Mouse (Mus musculus): ENCODE measurements around the gene Svbp.

Svbp gene

DNA sequence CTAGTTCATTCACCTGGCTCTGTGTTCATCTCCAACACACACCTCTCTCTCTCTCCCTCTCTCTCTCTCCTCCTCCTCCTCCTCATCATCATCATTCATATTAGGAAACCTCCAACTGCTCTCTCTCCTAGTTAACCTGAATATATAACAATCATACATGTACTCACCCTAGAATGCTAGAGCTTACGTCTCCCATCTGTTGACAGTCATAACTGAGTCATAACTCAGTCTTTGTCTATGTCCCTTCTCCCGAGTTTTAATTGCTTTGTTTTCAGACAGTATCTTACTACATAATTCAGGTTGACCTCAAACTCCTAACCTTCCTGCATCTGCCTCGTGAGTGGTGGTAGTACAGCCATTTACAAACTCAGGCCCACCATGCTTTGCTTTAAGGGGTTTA is 3.8 kb upstream of the Svbp start:
- no peak for DNase-seq

DNA sequence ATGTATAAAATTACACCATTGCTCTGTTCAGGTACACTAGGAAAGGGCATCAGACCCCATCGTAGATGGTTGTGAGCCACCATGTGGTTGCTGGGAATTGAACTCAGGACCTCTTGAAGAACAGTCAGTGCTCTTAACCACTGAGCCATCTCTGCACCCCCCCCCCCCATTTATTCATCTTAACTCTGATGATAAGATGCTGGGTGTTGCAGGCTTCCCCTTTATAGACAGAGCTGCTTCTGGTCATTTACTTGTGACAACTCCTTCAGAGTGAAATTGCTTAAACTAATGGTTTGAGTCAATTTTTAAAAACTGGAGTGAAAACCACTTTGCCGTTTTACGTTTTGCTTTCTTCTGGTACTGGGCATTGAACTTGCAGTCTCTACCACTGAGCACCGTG is 2.3 kb upstream of the Svbp start:
- no peak for DNase-seq

DNA sequence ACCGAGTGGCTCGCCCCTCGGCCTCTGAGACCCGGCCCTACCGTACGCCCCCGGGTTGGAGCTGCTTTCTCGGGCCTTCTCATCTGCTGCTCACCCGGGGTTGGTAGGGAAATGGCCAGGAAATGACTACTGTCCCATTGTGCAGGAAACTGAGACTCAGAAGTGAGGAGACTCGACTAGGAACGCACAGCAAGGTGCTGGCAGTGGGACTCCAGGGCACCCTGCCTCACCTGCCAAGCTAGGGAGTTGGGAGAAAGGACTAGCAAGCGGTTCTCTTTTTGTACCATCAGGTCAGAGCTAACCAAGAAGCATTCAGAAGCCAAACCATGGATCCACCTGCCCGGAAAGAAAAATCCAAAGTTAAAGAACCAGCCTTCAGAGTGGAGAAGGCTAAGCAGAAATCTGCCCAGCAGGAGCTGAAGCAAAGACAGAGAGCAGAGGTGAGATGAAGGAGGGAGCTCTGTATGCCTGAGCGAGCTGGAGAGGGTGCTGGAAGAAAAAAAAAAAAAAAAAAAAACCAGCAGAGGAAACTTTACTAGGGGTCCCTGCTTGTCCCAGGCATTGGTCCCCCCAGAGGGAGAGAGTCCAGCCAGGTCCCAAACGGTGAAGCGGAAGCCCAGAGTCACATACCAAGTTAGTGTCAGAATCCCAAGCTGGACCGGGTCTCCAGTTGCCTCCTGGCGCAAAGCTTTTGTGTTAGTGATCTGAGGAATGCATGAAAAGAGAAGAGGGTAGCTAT is 645 bp downstream of the Svbp start:
- no peak for DNase-seq

DNA sequence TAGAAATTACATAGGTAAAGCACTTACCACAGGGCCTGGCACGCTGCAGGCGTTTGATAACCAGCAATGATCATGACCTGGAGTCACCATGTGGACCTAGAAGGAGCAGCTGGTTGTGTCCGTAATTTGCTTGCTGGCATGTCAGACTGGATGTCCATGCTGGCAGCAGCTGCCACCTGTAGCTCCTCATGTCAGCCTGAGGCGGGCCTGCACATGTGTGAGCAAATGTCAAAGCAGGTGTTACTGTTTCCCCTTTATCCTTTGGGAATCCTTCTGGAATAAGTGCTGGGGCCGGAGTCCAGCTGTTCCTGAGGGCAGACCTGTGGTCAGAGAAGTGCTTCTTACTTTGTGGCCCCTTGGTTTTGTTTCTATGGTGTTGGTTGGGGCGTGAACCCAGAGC is 3.0 kb downstream of the Svbp start:
- no peak for DNase-seq

DNA sequence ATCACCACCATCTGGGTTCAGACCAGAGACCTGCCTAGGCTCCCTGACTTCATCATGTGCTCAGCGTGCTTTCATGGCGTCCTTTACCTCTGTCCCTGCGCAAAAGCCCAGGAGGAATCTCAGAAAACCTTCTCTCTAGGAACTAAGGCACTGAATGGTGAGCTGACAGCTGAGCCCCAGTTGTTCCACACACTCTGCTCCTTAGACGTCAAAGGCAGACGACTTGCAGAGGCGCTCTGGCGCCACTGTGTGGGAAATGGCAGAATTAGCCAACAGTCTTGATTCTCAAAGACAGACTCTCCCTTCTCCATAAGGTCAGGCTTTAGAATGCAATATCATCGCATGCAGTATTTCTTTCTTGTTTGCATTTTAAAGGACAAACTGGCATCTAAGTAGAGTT is 9.6 kb downstream of the Svbp start:
- DNase-seq = peak; percentile 64 to 65

DNA sequence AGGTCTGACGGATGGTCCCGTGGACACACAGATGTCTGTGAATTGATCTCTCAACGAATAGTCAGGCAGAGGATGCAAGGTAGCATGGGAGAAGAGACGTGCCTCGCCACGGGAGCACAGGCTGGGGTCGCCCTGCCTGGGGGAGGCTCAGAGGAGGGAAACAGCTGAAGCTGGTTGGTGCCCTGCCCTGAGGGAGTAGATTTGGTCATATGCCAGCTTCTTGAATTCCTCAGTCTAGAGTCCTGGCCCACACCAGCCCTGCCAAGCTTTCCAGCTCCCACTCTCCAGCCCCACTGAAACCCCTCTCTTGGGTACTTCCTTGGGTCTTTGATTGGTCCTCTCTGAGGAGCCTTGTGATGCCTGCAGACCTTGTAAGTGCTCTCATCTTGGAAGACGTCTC is 21.6 kb downstream of the Svbp start:
- no peak for DNase-seq

DNA sequence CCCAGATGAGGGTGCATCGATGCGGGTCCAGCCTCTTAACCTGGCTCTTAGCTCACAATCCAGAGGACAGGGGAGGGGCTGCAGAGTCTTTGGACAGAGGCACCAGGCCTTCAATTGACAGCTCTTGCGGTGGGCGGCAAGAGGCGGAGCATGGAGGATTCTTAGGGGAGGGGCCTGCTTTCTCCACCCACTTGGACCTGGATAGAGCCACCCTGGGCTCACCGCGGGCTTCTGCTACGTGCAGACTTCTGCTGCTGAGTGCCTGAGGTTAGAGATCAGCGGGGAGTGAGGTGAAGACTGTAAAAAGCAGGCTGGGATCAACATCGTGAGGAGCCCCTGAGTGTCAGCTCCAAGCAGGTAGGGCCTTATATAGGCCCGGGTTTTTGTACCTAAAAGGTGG is 23.1 kb downstream of the Svbp start, which contains the start of gene Tmem269:
Gene Tmem269 (minus strand): TSS at position 49 of the 400 bp plus-strand sequence.
- no peak for DNase-seq

DNA sequence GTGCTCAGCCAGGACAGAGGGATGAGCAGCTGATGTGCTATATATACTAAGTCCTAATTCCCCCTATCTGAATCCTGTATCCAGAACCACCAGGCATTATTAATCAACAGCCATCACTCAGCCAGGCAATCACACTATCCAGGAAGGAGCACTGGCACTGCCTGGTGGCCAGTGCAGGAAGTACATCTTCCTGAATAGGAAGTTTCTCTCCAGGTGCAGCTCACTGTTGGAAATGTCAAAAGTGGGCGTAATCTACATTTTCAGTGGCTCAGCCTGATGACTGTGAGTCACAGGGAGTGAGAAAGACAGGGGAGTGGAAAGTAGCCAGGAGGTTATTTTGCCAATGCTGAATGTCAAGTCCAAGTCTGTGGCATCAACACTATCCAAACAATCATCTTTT is 28.6 kb downstream of the Svbp start:
- DNase-seq = peak; percentile 43 to 44

DNA sequence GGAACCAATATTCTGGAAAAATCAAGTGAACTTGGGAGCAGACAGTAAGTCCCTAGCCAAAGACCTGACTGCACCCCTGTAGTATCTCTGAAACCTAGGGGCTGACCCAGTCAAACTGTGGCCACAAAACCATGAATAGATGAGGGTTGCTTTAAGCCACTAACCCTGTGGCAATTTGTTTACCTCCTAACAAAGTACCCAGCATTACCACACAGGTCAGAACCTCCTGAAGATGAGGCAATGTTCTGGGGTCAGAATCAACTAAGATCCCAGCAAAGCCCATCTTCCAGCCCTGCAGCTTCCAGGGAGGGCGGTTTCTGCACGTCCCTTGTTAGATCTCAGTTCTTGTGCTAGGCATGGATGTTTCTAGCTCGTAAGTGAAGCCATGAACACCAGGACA is 29.4 kb downstream of the Svbp start:
- DNase-seq = no peak

DNA sequence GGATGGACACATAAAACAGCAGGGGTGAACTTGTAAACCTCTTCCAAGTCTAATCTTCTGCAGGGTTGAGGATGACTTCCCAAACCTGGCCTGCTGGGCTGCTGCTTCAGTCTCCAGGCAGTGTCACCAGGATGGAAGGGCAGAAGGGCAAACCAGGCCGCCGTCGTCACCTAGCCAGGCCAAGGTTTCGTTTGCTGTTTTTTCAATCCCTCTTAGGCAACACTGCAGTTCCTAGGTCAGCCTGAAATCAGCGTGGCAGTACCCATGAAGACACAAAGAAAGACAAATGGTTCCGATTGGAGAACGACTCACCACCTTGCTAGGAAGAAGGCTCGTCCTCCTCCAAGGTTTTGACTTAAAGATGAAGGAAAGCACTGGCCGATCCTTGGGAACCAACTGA is 30.6 kb downstream of the Svbp start:
- no peak for DNase-seq

DNA sequence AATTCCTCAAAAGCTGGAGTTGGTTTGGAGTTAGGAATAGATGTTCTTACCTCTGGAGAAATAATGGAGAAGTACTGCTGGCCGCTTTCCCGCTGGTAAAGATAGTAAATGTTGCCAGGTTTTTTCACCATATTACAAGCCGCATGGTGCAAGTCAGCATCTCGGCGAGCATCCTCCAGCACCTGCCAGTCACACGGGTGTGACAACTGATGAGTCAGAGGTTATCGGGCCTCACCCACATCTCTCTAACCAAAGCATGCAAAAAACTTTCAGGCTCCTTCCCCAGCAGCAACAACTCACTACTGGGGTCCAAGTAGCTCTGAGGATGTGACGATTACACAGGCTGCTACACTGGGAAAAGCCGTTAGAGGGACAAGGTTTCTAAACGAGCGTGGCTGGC is 31.6 kb downstream of the Svbp start:
- no peak for DNase-seq

DNA sequence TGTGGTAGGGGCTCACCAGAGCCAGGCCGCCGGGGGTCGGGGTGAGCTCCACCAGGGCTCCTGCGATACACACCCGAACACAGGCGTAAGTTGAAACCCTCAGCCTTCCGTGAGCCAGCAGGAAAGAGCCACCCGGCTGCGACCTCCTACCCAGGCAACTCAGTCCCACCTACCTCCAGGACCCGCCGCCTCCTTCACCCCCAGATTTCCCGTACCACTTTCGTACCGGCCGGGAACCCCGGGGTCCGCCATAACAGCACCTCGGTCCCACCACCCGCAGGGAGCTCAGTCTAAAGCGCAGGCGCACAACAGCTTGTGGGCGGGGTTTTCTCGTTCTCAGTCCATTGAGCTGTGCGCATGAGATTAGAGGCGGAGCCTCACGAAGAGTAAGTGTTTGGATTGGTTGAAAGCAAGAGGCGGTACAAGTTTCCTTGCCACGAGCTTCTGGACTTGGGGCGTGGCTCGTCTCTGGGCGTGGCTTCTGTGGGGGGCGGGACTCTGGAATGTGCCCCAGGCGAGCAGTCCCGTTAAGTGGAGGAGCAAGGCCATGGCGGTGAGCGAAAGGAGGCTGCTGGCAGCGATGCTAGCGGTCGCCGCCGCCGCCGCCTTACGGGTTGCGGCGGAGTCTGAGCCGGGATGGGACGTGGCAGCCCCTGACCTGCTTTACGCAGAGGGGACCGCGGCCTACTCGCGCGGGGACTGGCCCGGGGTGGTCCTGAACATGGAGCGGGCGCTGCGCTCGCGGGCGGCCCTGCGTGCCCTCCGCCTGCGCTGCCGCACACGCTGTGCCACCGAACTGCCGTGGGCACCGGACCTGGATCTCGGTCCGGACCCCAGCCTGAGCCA is 37.5 kb downstream of the Svbp start, which contains the start of the genes AU022252 and P3h1:
Gene AU022252 (minus strand): TSS at position 303 of the 846 bp plus-strand sequence.
Gene P3h1 (plus strand): TSS at position 506 of the 846 bp plus-strand sequence.
- DNase-seq = peak; percentile 98

DNA sequence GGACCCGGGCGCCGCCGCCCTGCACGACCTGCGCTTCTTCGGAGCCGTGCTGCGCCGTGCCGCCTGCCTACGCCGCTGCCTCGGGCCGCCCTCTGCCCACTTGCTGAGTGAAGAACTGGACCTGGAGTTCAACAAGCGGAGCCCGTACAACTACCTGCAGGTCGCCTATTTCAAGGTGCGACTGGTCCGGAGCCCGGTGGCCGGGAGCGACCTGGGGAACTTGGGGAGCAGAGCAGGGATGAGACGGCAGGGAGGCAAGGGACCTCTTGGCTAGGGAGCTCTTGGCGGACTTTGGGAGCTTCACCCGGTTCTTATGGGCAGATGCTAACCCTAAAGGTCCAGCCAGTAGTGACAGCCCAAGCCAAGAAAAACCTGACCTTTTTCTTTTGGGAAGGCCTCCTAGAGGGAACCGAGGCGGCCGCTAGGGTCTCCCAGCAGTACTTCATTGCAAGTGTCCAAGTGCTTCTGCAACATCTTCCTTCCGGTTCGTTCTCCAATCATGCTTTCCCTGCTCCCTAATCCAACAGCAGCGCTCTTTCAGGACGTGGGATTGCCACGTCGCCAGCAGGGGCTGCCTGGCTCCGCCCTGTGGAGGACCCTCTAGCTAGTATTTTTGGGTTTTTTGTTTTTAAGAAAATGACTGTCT is 38.3 kb downstream of the Svbp start:
- no peak for DNase-seq

DNA sequence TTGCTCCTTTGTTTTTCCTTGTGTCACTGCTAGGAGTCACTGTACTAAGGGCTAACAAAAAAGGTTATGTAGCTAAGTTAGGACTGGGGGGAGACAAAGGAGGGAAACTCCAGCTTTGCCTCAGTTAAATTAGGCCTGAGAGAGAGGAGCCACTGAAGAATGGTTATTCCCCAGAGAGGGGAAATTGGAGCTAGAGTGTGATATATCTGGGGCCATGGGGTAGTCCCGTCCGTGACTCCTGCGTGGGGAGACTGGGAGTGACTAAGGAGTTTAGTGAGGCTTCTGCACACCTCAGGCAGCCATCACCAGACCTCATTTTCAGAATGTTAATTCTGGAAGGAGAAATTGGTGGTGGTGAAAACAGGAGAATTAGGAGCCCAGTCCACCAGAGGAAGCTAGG is 39.2 kb downstream of the Svbp start:
- DNase-seq = no peak

DNA sequence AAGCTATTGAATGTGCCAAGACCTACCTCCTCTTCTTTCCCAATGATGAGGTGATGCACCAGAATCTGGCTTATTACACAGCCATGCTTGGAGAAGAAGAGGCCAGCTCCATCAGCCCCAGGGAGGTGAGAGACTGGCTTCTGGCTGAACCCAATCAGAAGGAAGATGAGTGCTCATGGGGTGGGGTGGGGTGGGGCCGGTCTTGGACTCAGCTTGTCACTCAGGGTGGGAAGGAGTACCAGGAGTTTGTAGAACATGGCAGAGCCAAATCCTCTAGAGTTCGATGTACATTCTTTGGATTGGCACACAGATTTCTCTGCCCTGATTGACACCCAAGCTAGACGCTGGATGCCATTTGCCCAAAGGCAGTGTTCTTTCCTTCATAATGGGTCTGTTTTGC is 43.6 kb downstream of the Svbp start:
- DNase-seq = no peak

DNA sequence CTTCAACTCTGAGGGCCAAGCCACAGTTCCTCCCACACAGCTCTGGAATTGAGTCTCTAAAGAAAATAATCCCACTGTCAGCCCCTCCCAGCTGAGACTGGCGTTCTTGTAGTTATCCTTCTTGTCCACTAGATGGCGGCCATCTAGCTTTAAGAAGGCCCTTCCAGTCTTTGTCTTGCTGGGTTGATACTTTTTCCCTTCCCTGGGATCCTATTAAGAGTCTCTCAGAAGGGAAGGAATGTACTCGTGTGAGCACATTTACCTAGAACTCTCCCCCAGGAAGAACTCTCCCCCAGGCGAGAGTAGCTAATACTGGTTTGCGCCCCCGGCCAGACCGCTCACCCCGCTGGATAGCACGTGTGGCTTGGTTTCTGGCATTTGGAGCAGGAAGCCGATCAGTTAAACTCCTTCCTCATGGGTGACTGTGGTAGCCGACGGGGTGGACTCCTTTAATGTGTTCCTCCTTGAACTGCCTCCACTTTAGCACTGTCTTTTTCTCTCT is 44.1 kb downstream of the Svbp start:
- peak; percentile 60 to 62 for DNase-seq

DNA sequence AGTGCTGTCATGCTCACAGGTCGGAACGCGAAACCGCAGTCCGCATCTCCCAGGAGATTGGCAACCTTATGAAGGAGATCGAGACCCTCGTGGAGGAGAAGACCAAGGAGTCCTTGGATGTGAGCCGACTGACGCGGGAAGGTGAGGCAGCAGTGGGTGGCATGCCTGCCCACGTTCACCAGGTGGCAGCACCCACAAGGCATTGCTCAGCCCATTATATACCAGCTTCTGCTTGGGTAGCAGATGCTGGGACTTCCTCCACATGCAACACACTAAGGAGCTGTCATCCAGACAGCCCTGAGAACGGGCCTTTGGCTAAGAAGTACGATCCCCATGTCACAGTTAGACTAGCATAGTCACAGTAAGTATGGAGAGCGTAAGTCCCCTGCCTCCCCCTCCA is 46.6 kb downstream of the Svbp start:
- DNase-seq = peak; percentile 28 to 33

DNA sequence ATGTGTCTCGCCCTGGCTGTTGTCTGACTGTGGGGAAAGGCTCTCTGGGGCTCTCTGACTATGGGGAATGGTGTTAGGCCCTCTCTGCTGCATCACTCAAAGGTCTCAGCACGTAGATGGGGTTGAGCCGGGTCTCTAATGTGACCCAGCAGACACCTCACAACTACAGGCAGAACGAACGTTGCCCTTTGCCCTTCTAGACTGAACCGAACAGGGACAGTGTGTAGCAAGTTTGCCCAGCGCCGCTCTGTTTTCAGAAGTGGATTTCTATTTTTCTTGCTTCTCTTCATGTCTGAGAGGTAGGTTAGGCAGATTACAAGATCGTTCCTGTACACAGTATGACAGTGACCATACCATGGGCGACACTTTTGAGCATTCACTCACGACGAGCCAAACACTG is 47.5 kb downstream of the Svbp start:
- no peak for DNase-seq

DNA sequence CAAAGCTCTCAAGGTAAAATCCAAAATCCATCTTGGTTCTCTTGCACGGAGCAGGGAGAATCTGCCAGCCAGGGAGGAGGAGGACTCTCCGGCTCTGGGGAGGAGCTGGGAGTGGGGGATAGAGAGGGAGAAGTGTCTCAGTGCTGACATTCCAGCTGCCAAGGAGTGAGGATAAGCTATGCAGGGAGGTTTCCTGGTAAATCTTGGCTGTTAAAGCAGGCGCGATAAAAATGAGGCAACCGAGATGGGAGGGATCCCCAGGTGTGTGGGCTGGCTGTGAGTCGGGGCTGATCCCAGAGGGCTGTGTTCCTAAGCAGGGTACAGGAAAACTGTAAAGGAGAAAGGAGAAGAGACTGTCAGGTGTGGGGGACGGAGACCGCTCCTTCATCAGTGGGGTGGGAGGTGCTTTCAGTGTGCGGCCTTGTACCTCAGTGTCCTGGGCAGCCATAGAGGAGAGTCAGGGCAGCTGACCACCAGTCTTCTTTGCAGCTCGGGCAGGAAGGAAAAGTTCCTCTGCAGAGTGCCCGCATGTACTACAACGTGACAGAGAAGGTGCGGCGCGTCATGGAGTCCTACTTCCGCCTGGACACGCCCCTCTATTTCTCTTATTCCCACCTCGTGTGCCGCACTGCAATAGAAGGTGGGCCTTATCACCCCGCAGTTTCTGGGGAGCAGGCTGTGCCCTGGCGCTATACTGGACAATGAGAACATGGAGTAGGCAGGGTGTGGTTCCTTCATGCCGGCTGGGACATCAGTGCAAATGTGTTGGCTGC is 49.5 kb downstream of the Svbp start:
- DNase-seq = no peak

DNA sequence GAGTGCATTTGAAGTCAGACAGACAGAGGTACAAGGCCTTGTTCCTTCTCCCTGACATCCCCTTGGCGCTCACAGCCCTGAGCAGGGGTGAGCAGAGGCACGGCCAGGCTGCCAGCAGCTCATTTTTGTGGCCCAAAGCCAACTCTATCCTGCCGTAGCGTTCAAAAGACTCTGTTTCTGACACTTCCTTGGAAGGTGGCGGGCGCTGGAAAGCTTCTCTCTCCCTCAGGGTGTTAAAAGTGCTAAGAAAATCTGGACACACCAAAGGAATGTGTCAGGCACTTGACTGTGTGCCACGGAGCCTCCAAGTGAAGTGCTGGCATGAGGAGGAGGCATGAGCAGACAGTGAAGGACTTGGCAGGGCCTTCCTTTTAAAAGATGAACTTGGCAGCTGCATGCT is 50.5 kb downstream of the Svbp start:
- DNase-seq = no peak

DNA sequence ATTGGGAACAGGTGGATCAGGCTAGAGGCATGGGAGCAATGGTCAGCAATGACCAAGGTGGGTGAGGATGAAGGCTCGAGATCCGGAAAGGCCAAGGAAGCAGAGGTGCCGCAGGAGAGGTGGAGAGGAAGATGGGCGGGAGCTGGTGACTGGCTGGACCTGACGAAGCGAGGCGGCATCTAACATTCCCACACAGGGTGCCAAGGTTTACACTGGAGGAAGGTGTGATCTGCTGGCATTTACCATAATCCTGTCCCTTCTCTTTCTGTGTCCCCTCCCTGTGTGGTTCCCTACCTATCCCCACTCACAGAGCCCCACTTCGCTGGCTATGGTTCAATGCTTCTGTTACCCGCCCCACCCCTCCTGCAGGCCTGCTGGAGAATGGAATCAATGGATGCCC is 50.9 kb downstream of the Svbp start:
- no peak for DNase-seq

DNA sequence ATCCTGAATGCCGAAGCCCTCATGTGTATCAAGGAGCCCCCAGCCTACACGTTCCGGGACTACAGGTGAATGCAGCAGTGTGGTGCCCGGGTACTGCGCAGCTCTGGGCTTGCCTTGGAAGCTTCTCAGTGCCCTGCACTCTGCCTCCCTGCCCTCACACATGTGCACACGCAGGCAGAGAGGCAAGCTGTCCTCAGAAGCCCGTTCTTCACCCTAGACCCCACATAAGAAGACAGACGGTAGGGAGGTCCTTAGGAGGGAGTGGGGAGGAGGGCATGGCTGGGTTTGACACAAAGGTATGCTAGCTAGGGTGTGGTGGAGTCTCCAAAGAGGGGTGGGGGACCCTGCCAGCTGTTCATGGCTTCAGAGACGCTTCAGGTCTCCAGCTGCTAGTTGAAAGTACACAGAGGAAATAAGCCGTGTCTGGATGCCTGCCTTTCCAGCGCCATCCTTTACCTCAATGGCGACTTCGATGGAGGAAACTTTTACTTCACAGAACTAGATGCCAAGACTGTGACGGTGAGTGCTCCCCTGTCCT is 51.7 kb downstream of the Svbp start:
- no peak for DNase-seq

Data from B cell, adult 2 months (primary cell).